Mouse (Mus musculus) forebrain, embryonic 10.5 days (tissue): ENCODE measurements around the gene 6030452D12Rik. TPM values are rescaled to one million over a fixed set of nuclear protein-coding genes. Genes with fewer than 3 reads are reported as not detected.

Experiments
- DNase-seq: peaks from one replicate; pipeline ENCODE4 v3.0.0-alpha.2; 2017; ENCODE audit warnings: low spot score; ENCODE audit errors: extremely low spot score
- H3K27ac ChIP-seq: fragments of 300-500 bp; sonication (generic); 2 replicates; pipeline ENCODE4 v1.5.1; 2016; ENCODE audit warnings: mild to moderate bottlenecking
- H3K27me3 ChIP-seq: fragments of 300-500 bp; sonication (generic); 2 replicates; pipeline ENCODE4 v1.6.1; 2016; ENCODE audit warnings: mild to moderate bottlenecking; ENCODE audit not compliant: poor library complexity, severe bottlenecking
- H3K36me3 ChIP-seq: fragments of 300-500 bp; sonication (generic); replicated peaks from 2 replicates; pipeline ENCODE4 v1.6.1; 2016; ENCODE audit warnings: mild to moderate bottlenecking, moderate library complexity
- H3K4me1 ChIP-seq: fragments of 300-500 bp; sonication (generic); 2 replicates; pipeline ENCODE4 v1.6.1; 2016
- H3K4me3 ChIP-seq: fragments of 300-500 bp; sonication (generic); 2 replicates; pipeline ENCODE4 v1.5.1; 2016; ENCODE audit warnings: mild to moderate bottlenecking, moderate library complexity
- H3K9me3 ChIP-seq: fragments of 300-500 bp; sonication (generic); 2 replicates; pipeline ENCODE4 v1.6.1; 2016; ENCODE audit warnings: mild to moderate bottlenecking, moderate library complexity
- WGBS: fragments of 180-500 bp; shearing (Covaris S2); methylation state at CpG from one replicate; pipeline ENCODE4 v1.1.7; 2016; 5-methylcytosine and 5-hydroxymethylcytosine counted together
- polyA plus RNA-seq: library from polyadenylated mRNA; unstranded; fragments of >200 nt; fragmentation: Nextera tagmentation; extraction: Ambion mirVana; gene quantifications from 2 replicates; pipeline ENCODE4 v1.2.1, GENCODE M21; 2016

6030452D12Rik gene
- polyA plus RNA-seq, 1 experiment from 2014 or later = not detected

DNA sequence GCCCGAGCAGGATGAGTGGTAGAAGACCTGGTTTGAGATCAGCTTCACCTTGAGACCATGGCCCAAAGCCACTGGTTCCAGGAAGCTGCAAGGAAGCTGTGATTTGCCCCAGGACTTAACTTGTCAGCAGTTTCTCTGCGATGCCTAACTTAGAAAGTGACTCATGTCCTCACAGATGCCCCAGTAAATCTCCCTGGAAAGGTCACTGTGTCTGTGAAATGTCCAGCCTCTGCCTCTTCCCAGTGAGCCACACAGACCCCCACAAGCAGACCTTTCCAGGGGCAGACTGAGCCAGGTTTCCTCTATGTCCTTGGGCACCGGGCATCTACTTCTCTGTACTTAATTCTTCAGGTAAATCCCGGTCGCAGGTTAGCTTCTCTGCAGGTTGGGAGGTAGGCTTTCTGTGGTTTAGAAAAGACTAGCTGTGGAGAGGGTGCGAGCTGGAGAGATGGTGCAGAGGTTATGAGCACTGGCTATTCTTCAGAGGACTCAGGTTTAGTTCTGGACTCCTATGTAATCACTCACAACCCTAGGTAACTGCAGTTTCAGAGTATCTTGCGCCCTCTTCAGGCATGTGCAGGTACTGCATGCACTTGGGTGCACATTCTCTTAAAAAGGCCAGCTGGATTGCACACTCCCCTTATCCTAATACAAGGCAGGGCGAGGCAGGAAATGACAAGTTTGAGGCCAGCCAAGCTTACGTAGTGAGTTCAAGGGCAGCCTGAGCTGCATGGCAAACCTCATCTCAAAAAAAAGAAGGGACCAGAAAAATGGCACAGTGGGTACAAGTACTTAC is 27.1 kb downstream of the 6030452D12Rik start:
- Histone ChIP-seq H3K27ac (no peak overlapping the region), H3K4me3 (no peak overlapping the region), H3K36me3 (no peaks in the 10 kb centered on the region; the same call in 1 of the 2 replicates), H3K27me3 (no peaks in the 10 kb centered on the region), H3K9me3 (no peaks in the 10 kb centered on the region), H3K4me1 (peaks cover 10% of the 10 kb centered on the region; the same call in 1 of the 2 replicates)
- DNase-seq = no peak
- 89% methylated on average over 9 of the region's 9 CpGs for WGBS

- H3K27ac ChIP-seq = no peak overlapping the region
- DNase-seq = no peak
- no peaks in the 10 kb centered on the region for H3K9me3 ChIP-seq
- no peak overlapping the region for H3K4me3 ChIP-seq
- H3K4me1 ChIP-seq = peaks cover 10% of the 10 kb centered on the region; the same call in 1 of the 2 replicates
- H3K36me3 ChIP-seq = no peaks in the 10 kb centered on the region; the same call in 1 of the 2 replicates
- 89% methylated on average over 9 of the region's 9 CpGs for WGBS
- no peaks in the 10 kb centered on the region for H3K27me3 ChIP-seq
These were observed 28.4 kb downstream of the 6030452D12Rik start for GRCm38 (mm10) chr8:106528596-106529249.

GRCm38 (mm10) chr8:106529885-106530482 is 29.7 kb downstream of the 6030452D12Rik start:
- Histone ChIP-seq H3K27me3 (no peaks in the 10 kb centered on the region), H3K36me3 (no peaks in the 10 kb centered on the region; the same call in 1 of the 2 replicates), H3K27ac (no peak overlapping the region), H3K4me1 (peaks cover 10% of the 10 kb centered on the region; the same call in 1 of the 2 replicates), H3K9me3 (no peaks in the 10 kb centered on the region), H3K4me3 (no peak overlapping the region)
- 92% methylated on average over 10 of the region's 10 CpGs for WGBS
- DNase-seq = no peak

DNA sequence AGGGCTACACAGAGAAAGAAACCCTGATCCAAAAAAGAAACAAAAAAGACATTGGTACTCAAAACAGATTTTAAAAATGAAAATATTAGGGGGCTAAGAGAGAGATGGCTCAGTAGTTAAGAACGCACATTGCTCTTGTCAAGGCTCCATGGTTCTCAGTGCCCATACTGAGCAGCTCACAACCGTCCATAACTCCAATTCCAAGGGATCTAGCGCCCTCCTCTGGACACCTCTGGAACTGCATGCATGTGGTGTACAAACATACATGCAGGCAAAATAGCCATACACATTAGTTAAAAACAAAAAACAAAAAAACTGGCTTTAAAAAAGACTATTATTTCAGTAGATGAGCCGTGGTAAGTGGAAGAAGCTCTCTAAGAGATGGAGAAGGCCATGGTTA is 30.2 kb downstream of the 6030452D12Rik start:
- Histone ChIP-seq H3K4me3 (no peak overlapping the region), H3K27me3 (no peaks in the 10 kb centered on the region), H3K27ac (no peak overlapping the region), H3K36me3 (no peaks in the 10 kb centered on the region; the same call in 1 of the 2 replicates), H3K4me1 (peaks cover 10% of the 10 kb centered on the region; the same call in 1 of the 2 replicates), H3K9me3 (no peaks in the 10 kb centered on the region)
- DNase-seq = no peak
- WGBS = 73% methylated on average over 4 of the region's 4 CpGs

DNA sequence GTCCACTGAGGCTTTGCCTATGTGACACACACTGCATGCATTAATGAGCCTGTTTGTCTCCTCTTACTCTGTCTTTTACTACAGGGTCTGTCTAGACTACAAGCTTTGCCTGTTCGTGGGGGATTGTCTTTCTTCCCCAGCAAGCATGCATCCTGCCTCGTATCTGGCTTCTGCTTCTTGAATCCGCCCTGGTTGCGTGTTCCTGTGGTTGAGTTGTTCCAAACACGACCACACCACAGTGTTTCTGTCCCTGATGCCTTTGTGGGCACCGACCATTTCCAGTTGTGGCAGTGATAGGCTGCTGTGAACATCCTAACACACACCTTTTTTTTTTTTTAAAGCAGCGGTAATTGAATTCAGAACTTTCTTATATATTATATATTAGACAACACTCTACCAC is 33.4 kb downstream of the 6030452D12Rik start:
- Histone ChIP-seq H3K9me3 (no peaks in the 10 kb centered on the region), H3K36me3 (no peaks in the 10 kb centered on the region; the same call in 1 of the 2 replicates), H3K4me3 (no peak overlapping the region), H3K27me3 (no peaks in the 10 kb centered on the region), H3K4me1 (no peaks in the 10 kb centered on the region), H3K27ac (no peak overlapping the region)
- 88% methylated on average over 7 of the region's 7 CpGs for WGBS
- DNase-seq = no peak

DNA sequence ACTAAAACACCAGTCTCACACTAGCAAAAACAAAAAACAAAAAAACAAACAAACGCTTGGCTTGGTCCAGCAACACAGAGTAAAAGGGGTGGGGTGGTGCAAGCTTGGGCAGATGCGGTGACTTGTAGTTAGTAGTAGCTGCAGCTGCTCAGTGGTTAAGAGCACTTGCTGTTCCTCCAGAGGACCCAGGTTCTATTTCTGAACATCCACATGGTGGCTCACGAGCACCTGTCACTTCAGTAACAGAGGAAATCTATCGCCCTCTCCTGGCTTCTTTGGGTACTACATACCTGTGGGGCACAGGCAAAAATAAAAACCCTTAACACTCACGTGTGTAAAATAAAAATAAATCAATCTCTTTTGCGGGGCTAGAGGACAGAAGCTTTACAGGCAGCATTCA is 34.1 kb downstream of the 6030452D12Rik start:
- WGBS = 41% methylated on average over 6 of the region's 6 CpGs
- Histone ChIP-seq H3K9me3 (no peaks in the 10 kb centered on the region), H3K4me1 (no peaks in the 10 kb centered on the region), H3K27ac (no peak overlapping the region), H3K36me3 (no peaks in the 10 kb centered on the region; the same call in 1 of the 2 replicates), H3K27me3 (no peaks in the 10 kb centered on the region), H3K4me3 (no peak overlapping the region)
- DNase-seq = peak; percentile 27

DNA sequence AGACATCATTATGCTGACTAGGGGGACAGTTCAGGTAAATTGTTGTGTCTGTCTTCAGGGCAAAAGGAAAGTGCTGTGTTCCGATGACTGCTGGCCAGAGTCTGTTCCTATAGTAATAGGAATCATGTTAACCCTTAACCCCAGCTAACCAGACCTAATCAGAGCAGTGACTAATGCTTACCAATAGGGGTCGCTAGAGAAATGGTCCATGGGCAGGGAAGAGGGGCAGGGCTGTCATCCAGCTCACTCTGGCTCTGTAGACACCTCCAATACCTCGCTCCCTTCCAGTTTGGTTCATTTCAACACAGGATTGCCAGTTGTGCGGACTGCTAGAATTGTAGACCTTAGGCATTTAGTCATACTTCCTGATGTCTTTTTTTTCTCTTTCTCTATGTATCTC is 35.1 kb downstream of the 6030452D12Rik start:
- Histone ChIP-seq H3K36me3 (no peaks in the 10 kb centered on the region), H3K4me1 (no peaks in the 10 kb centered on the region), H3K27me3 (no peaks in the 10 kb centered on the region), H3K4me3 (no peak overlapping the region), H3K27ac (no peak overlapping the region), H3K9me3 (no peaks in the 10 kb centered on the region)
- 74% methylated on average over 4 of the region's 4 CpGs for WGBS
- no peak for DNase-seq

- 74% methylated on average over 5 of the region's 5 CpGs for WGBS
- Histone ChIP-seq H3K4me3 (no peak overlapping the region), H3K36me3 (peaks cover 5% of the 10 kb centered on the region; the same call in 1 of the 2 replicates), H3K9me3 (no peaks in the 10 kb centered on the region), H3K27ac (no peak overlapping the region), H3K27me3 (no peaks in the 10 kb centered on the region), H3K4me1 (0 out of 2 replicates have a peak, but pooled peaks cover 3% of the 10 kb centered on the region)
- no peak for DNase-seq
These were observed 38.9 kb downstream of the 6030452D12Rik start for GRCm38 (mm10) chr8:106539193-106539592.

DNA sequence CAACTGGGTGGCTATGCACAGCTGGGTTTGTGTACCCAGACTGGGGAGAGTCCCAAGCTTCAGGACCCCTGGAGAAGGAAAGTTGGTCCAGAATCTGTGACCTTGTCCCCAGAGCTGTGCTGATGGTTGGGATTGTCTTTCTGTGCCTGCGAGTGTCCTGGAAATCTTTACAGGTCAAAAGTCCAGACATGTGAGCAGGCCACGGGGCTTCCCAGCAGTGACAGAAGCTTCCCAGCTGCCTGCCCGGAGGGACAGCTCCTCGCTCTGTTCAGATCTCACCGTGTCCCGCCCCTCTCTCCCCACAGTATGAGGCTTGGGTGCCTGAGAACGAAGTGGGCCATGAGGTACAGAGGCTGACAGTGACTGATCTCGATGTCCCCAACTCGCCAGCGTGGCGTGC is 40.7 kb downstream of the 6030452D12Rik start:
- Histone ChIP-seq H3K36me3 (peaks cover 12% of the 10 kb centered on the region; the same call in 1 of the 2 replicates), H3K27me3 (no peaks in the 10 kb centered on the region), H3K27ac (no peak overlapping the region), H3K4me3 (no peak overlapping the region), H3K4me1 (0 out of 2 replicates have a peak, but pooled peaks cover 3% of the 10 kb centered on the region), H3K9me3 (no peaks in the 10 kb centered on the region)
- WGBS = 86% methylated on average over 11 of the region's 11 CpGs
- no peak for DNase-seq

DNA sequence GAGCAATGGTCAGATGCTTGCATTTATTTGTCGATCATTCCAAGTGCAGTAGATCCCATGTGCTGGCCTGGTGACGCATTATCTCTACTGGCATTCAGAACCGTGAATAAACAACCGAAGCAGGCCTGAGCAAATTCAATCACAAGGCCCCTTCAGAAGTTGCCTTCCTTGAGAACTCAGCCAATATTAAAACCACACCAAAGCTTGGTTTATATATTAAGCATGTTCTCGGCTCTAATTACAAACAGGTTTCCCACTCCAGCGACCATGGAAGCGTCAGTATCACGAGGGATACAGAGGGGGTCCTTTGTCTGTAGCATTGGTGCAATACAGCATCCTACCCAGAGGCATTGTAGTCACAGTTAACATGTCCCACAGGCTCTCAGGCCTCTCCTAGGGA is 42.7 kb downstream of the 6030452D12Rik start:
- no peak for DNase-seq
- no peak overlapping the region for H3K4me3 ChIP-seq
- 64% methylated on average over 8 of the region's 8 CpGs for WGBS
- no peaks in the 10 kb centered on the region for H3K9me3 ChIP-seq
- no peaks in the 10 kb centered on the region for H3K27me3 ChIP-seq
- 0 out of 2 replicates have a peak, but pooled peaks cover 3% of the 10 kb centered on the region for H3K4me1 ChIP-seq
- peaks cover 12% of the 10 kb centered on the region; the same call in 1 of the 2 replicates for H3K36me3 ChIP-seq
- peak overlapping the region; percentile 33; the same call in 1 of the 2 replicates for H3K27ac ChIP-seq

- Histone ChIP-seq H3K9me3 (no peaks in the 10 kb centered on the region), H3K27me3 (no peaks in the 10 kb centered on the region), H3K4me3 (no peak overlapping the region), H3K27ac (no peak overlapping the region), H3K36me3 (peaks cover 12% of the 10 kb centered on the region; the same call in 1 of the 2 replicates), H3K4me1 (0 out of 2 replicates have a peak, but pooled peaks cover 3% of the 10 kb centered on the region)
- DNase-seq = no peak
- 93% methylated on average over 2 of the region's 2 CpGs for WGBS
These were observed 44.8 kb downstream of the 6030452D12Rik start for GRCm38 (mm10) chr8:106545149-106545548.

GRCm38 (mm10) chr8:106546746-106547145 is 46.4 kb downstream of the 6030452D12Rik start:
- no peak overlapping the region for H3K4me3 ChIP-seq
- no peaks in the 10 kb centered on the region for H3K27me3 ChIP-seq
- no peak for DNase-seq
- no peaks in the 10 kb centered on the region for H3K9me3 ChIP-seq
- H3K4me1 ChIP-seq = 0 out of 2 replicates have a peak, but pooled peaks cover 3% of the 10 kb centered on the region
- no peak overlapping the region for H3K27ac ChIP-seq
- peaks cover 12% of the 10 kb centered on the region; the same call in 1 of the 2 replicates for H3K36me3 ChIP-seq
- WGBS = 90% methylated on average over 7 of the region's 7 CpGs
